Mouse (Mus musculus): ENCODE measurements around the gene Plpp1. TPM values are rescaled to one million over a fixed set of nuclear protein-coding genes. Genes with fewer than 3 reads are reported as not detected.

The Plpp1 gene
- polyA plus RNA-seq, 1 experiment from 2014 or later = 66.1 TPM

- WGBS = 80% methylated on average over 9 of the region's 9 CpGs
- no peak overlapping the region for H3K4me2 ChIP-seq (ENCODE audit: low read depth, low read length)
- no peaks in the 10 kb centered on the region for H3K36me3 ChIP-seq (ENCODE audit: control insufficient read depth, insufficient read depth, low read length)
- H3K27ac ChIP-seq (ENCODE audit: low read depth, low read length) = no peak overlapping the region
- H3K9me3 ChIP-seq (ENCODE audit: control insufficient read depth, low read length) = no peaks in the 10 kb centered on the region
- H3K9ac ChIP-seq (replicated peaks; ENCODE audit: low read depth, low read length) = no peak overlapping the region
- no peaks in the 10 kb centered on the region for H3K4me1 ChIP-seq (ENCODE audit: control insufficient read depth, insufficient read depth, low read length)
- no peaks in the 10 kb centered on the region for H3K27me3 ChIP-seq (ENCODE audit: control insufficient read depth, insufficient read depth, low read length)
- no peak for ATAC-seq (ENCODE audit: low read depth)
- H3K4me3 ChIP-seq (ENCODE audit: low read depth, low read length) = no peak overlapping the region
These were observed 41.2 kb upstream of the Plpp1 start for GRCm38 (mm10) chr13:112759364-112759763.

- H3K27ac ChIP-seq (ENCODE audit: low read depth, low read length) = no peak overlapping the region
- no peaks in the 10 kb centered on the region for H3K27me3 ChIP-seq (ENCODE audit: control insufficient read depth, insufficient read depth, low read length)
- H3K4me1 ChIP-seq (ENCODE audit: control insufficient read depth, insufficient read depth, low read length) = no peaks in the 10 kb centered on the region
- no peaks in the 10 kb centered on the region for H3K9me3 ChIP-seq (ENCODE audit: control insufficient read depth, low read length)
- WGBS = 80% methylated on average over 15 of the region's 15 CpGs
- H3K36me3 ChIP-seq (ENCODE audit: control insufficient read depth, insufficient read depth, low read length) = no peaks in the 10 kb centered on the region
- no peak for ATAC-seq (ENCODE audit: low read depth)
- no peak overlapping the region for H3K9ac ChIP-seq (replicated peaks; ENCODE audit: low read depth, low read length)
- H3K4me2 ChIP-seq (ENCODE audit: low read depth, low read length) = no peak overlapping the region
- no peak overlapping the region for H3K4me3 ChIP-seq (ENCODE audit: low read depth, low read length)
These were observed 40.6 kb upstream of the Plpp1 start for GRCm38 (mm10) chr13:112759777-112760537.

- Histone ChIP-seq H3K4me3 (ENCODE audit: low read depth, low read length) (no peak overlapping the region), H3K36me3 (ENCODE audit: control insufficient read depth, insufficient read depth, low read length) (no peaks in the 10 kb centered on the region), H3K9me3 (ENCODE audit: control insufficient read depth, low read length) (no peaks in the 10 kb centered on the region), H3K4me1 (ENCODE audit: control insufficient read depth, insufficient read depth, low read length) (no peaks in the 10 kb centered on the region), H3K27me3 (ENCODE audit: control insufficient read depth, insufficient read depth, low read length) (no peaks in the 10 kb centered on the region), H3K4me2 (ENCODE audit: low read depth, low read length) (no peak overlapping the region), H3K9ac (replicated peaks; ENCODE audit: low read depth, low read length) (no peak overlapping the region), H3K27ac (ENCODE audit: low read depth, low read length) (no peak overlapping the region)
- ATAC-seq (ENCODE audit: low read depth) = no peak
- 57% methylated on average over 1 of the region's 1 CpGs for WGBS
These were observed 40.1 kb upstream of the Plpp1 start for GRCm38 (mm10) chr13:112760538-112760881.

DNA sequence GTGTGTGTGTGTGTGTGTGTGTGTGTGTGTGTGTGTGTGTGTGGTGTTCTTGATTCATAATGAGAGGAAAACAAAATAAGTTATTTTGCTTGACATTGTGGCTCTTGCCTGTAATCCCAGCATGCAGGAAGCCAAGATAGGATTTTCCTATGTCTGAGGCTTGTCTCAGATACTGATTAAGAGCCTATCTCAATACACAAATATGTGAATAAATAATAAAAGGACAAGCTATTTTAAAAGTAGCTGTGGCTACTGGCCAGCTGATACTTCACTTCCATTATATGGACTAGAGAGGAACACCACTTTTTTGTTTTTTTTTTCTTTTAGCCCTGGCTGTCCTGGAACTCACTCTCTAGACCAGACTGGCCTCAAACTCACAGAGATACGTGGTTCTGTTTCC lies 38.8 kb upstream of the Plpp1 start:
- Histone ChIP-seq H3K4me2 (ENCODE audit: low read depth, low read length) (no peak overlapping the region), H3K27me3 (ENCODE audit: control insufficient read depth, insufficient read depth, low read length) (no peaks in the 10 kb centered on the region)
- WGBS = 62% methylated on average over 1 of the region's 1 CpGs

GRCm38 (mm10) chr13:112762548-112762947 lies 38.0 kb upstream of the Plpp1 start:
- H3K27ac ChIP-seq (ENCODE audit: low read depth, low read length) = no peak overlapping the region
- no peaks in the 10 kb centered on the region for H3K9me3 ChIP-seq (ENCODE audit: control insufficient read depth, low read length)
- ATAC-seq (ENCODE audit: low read depth) = no peak
- WGBS = 80% methylated on average over 4 of the region's 4 CpGs
- H3K9ac ChIP-seq (replicated peaks; ENCODE audit: low read depth, low read length) = no peak overlapping the region
- no peak overlapping the region for H3K4me3 ChIP-seq (ENCODE audit: low read depth, low read length)
- no peaks in the 10 kb centered on the region for H3K4me1 ChIP-seq (ENCODE audit: control insufficient read depth, insufficient read depth, low read length)
- H3K27me3 ChIP-seq (ENCODE audit: control insufficient read depth, insufficient read depth, low read length) = no peaks in the 10 kb centered on the region
- H3K4me2 ChIP-seq (ENCODE audit: low read depth, low read length) = no peak overlapping the region
- no peaks in the 10 kb centered on the region for H3K36me3 ChIP-seq (ENCODE audit: control insufficient read depth, insufficient read depth, low read length)

More for the DNA sequence above, 38.8 kb upstream of the Plpp1 start:
- Histone ChIP-seq H3K4me3 (ENCODE audit: low read depth, low read length) (no peak overlapping the region), H3K36me3 (ENCODE audit: control insufficient read depth, insufficient read depth, low read length) (no peaks in the 10 kb centered on the region), H3K9ac (replicated peaks; ENCODE audit: low read depth, low read length) (no peak overlapping the region), H3K9me3 (ENCODE audit: control insufficient read depth, low read length) (no peaks in the 10 kb centered on the region), H3K27ac (ENCODE audit: low read depth, low read length) (no peak overlapping the region), H3K4me1 (ENCODE audit: control insufficient read depth, insufficient read depth, low read length) (no peaks in the 10 kb centered on the region)
- no peak for ATAC-seq (ENCODE audit: low read depth)

GRCm38 (mm10) chr13:112763531-112764091 lies 37.0 kb upstream of the Plpp1 start:
- no peak overlapping the region for H3K4me2 ChIP-seq (ENCODE audit: low read depth, low read length)
- H3K4me1 ChIP-seq (ENCODE audit: control insufficient read depth, insufficient read depth, low read length) = no peaks in the 10 kb centered on the region
- ATAC-seq (ENCODE audit: low read depth) = no peak
- H3K4me3 ChIP-seq (ENCODE audit: low read depth, low read length) = no peak overlapping the region
- WGBS = 86% methylated on average over 10 of the region's 10 CpGs
- H3K27me3 ChIP-seq (ENCODE audit: control insufficient read depth, insufficient read depth, low read length) = no peaks in the 10 kb centered on the region
- no peaks in the 10 kb centered on the region for H3K36me3 ChIP-seq (ENCODE audit: control insufficient read depth, insufficient read depth, low read length)
- H3K9ac ChIP-seq (replicated peaks; ENCODE audit: low read depth, low read length) = no peak overlapping the region
- no peak overlapping the region for H3K27ac ChIP-seq (ENCODE audit: low read depth, low read length)
- peaks cover 4% of the 10 kb centered on the region; the same call in 1 of the 2 replicates for H3K9me3 ChIP-seq (ENCODE audit: control insufficient read depth, low read length)

GRCm38 (mm10) chr13:112764556-112764955 lies 36.0 kb upstream of the Plpp1 start:
- 63% methylated on average over 5 of the region's 5 CpGs for WGBS

GRCm38 (mm10) chr13:112765654-112766053 lies 34.9 kb upstream of the Plpp1 start:
- Histone ChIP-seq H3K4me1 (ENCODE audit: control insufficient read depth, insufficient read depth, low read length) (peaks cover 4% of the 10 kb centered on the region; the same call in 1 of the 2 replicates), H3K27me3 (ENCODE audit: control insufficient read depth, insufficient read depth, low read length) (no peaks in the 10 kb centered on the region), H3K9me3 (ENCODE audit: control insufficient read depth, low read length) (peaks cover 4% of the 10 kb centered on the region; the same call in 1 of the 2 replicates), H3K4me2 (ENCODE audit: low read depth, low read length) (no peak overlapping the region), H3K36me3 (ENCODE audit: control insufficient read depth, insufficient read depth, low read length) (no peaks in the 10 kb centered on the region), H3K27ac (ENCODE audit: low read depth, low read length) (no peak overlapping the region), H3K9ac (replicated peaks; ENCODE audit: low read depth, low read length) (no peak overlapping the region), H3K4me3 (ENCODE audit: low read depth, low read length) (no peak overlapping the region)
- 93% methylated on average over 3 of the region's 3 CpGs for WGBS
- ATAC-seq (ENCODE audit: low read depth) = no peak

More at GRCm38 (mm10) chr13:112764556-112764955, 36.0 kb upstream of the Plpp1 start:
- no peaks in the 10 kb centered on the region for H3K27me3 ChIP-seq (ENCODE audit: control insufficient read depth, insufficient read depth, low read length)
- no peak for ATAC-seq (ENCODE audit: low read depth)
- no peak overlapping the region for H3K27ac ChIP-seq (ENCODE audit: low read depth, low read length)
- H3K4me3 ChIP-seq (ENCODE audit: low read depth, low read length) = no peak overlapping the region
- H3K4me2 ChIP-seq (ENCODE audit: low read depth, low read length) = no peak overlapping the region
- peaks cover 4% of the 10 kb centered on the region; the same call in 1 of the 2 replicates for H3K9me3 ChIP-seq (ENCODE audit: control insufficient read depth, low read length)
- no peak overlapping the region for H3K9ac ChIP-seq (replicated peaks; ENCODE audit: low read depth, low read length)
- no peaks in the 10 kb centered on the region for H3K4me1 ChIP-seq (ENCODE audit: control insufficient read depth, insufficient read depth, low read length)
- H3K36me3 ChIP-seq (ENCODE audit: control insufficient read depth, insufficient read depth, low read length) = no peaks in the 10 kb centered on the region

- ATAC-seq (ENCODE audit: low read depth) = peak; percentile 31; the same call in 1 of the 2 replicates
- WGBS = 37% methylated on average over 11 of the region's 11 CpGs
- Histone ChIP-seq H3K27me3 (ENCODE audit: control insufficient read depth, insufficient read depth, low read length) (no peaks in the 10 kb centered on the region), H3K9me3 (ENCODE audit: control insufficient read depth, low read length) (peaks cover 4% of the 10 kb centered on the region; the same call in 1 of the 2 replicates), H3K27ac (ENCODE audit: low read depth, low read length) (no peak overlapping the region), H3K9ac (replicated peaks; ENCODE audit: low read depth, low read length) (no peak overlapping the region), H3K4me2 (ENCODE audit: low read depth, low read length) (no peak overlapping the region), H3K36me3 (ENCODE audit: control insufficient read depth, insufficient read depth, low read length) (no peaks in the 10 kb centered on the region), H3K4me1 (ENCODE audit: control insufficient read depth, insufficient read depth, low read length) (peaks cover 8% of the 10 kb centered on the region; the same call in 1 of the 2 replicates), H3K4me3 (ENCODE audit: low read depth, low read length) (no peak overlapping the region)
These were observed 29.9 kb upstream of the Plpp1 start for GRCm38 (mm10) chr13:112770528-112771328.
